Mouse (Mus musculus) embryonic facial prominence, embryonic 13.5 days (tissue): ENCODE data around the gene S100a3. TPM values are rescaled to one million over a fixed set of nuclear protein-coding genes. Genes with fewer than 3 reads are reported as not detected.

Source experiments
- ATAC-seq: fragments of 200-750 bp; cut with Nextera tagmentation; 2 replicates; pipeline ENCODE4 v1.8.0; 2017; ENCODE audit warnings: low read depth; ENCODE audit not compliant: insufficient number of reproducible peaks, insufficient read depth, low FRiP score, low TSS enrichment
- H3K27ac ChIP-seq: fragments of 300-500 bp; sonication (generic); 2 replicates; pipeline ENCODE4 v1.5.1; 2015; ENCODE audit warnings: moderate library complexity, mild to moderate bottlenecking, inconsistent platforms
- H3K27me3 ChIP-seq: fragments of 300-500 bp; sonication (generic); 2 replicates; pipeline ENCODE4 v1.6.1; 2015; ENCODE audit warnings: mild to moderate bottlenecking, inconsistent platforms
- H3K36me3 ChIP-seq: fragments of 300-500 bp; sonication (generic); 2 replicates; pipeline ENCODE4 v1.6.1; 2015; ENCODE audit warnings: mild to moderate bottlenecking, inconsistent platforms
- H3K4me1 ChIP-seq: fragments of 300-500 bp; sonication (generic); 2 replicates; pipeline ENCODE4 v1.6.1; 2015; ENCODE audit warnings: inconsistent platforms
- H3K4me2 ChIP-seq: fragments of 300-500 bp; sonication (generic); 2 replicates; pipeline ENCODE4 v1.6.1; 2015; ENCODE audit warnings: moderate library complexity, mild to moderate bottlenecking, inconsistent platforms
- H3K4me3 ChIP-seq: fragments of 300-500 bp; sonication (generic); 2 replicates; pipeline ENCODE4 v1.5.1; 2015; ENCODE audit warnings: mild to moderate bottlenecking, inconsistent platforms
- H3K9ac ChIP-seq: fragments of 300-500 bp; sonication (generic); 2 replicates; pipeline ENCODE4 v1.6.1; 2015; ENCODE audit warnings: mild to moderate bottlenecking, inconsistent platforms
- H3K9me3 ChIP-seq: fragments of 300-500 bp; sonication (generic); 2 replicates; pipeline ENCODE4 v1.6.1; 2016; ENCODE audit warnings: inconsistent platforms
- WGBS: fragments of 180-500 bp; shearing (Covaris S2); methylation state at CpG from one replicate; pipeline ENCODE4 v1.1.7; 2015; ENCODE audit warnings: mixed read lengths; 5-methylcytosine and 5-hydroxymethylcytosine counted together
- polyA plus RNA-seq: library from polyadenylated mRNA; unstranded; fragments of >200 nt; fragmentation: Nextera tagmentation; extraction: Ambion mirVana; gene quantifications from 2 replicates; pipeline ENCODE4 v1.2.1, GENCODE M21; 2015

Gene S100a3
- polyA plus RNA-seq, 1 experiment from 2014 or later, result 0.62 TPM

GRCm38 (mm10) chr3:90527291-90527873 lies 33.0 kb upstream of the S100a3 start:
- Histone ChIP-seq H3K4me3 (no peak overlapping the region), H3K4me2 (peak overlapping the region; percentile 11; the same call in 1 of the 2 replicates), H3K9me3 (peaks cover 3% of the 10 kb centered on the region; the same call in 1 of the 2 replicates), H3K4me1 (0 out of 2 replicates have a peak, but pooled peaks cover 6% of the 10 kb centered on the region), H3K27ac (0 out of 2 replicates have a peak overlapping the region, but pooled peaks have one; percentile 48), H3K9ac (no peak overlapping the region), H3K27me3 (no peaks in the 10 kb centered on the region), H3K36me3 (no peaks in the 10 kb centered on the region)
- WGBS, result 93% methylated on average over 7 of the region's 7 CpGs
- ATAC-seq, result no peak

GRCm38 (mm10) chr3:90531713-90532112 lies 28.7 kb upstream of the S100a3 start:
- Histone ChIP-seq H3K4me2 (no peak overlapping the region), H3K27me3 (no peaks in the 10 kb centered on the region), H3K4me1 (no peaks in the 10 kb centered on the region), H3K36me3 (no peaks in the 10 kb centered on the region), H3K9ac (no peak overlapping the region), H3K4me3 (no peak overlapping the region), H3K27ac (no peak overlapping the region), H3K9me3 (no peaks in the 10 kb centered on the region)
- no peak for ATAC-seq
- 61% methylated on average over 5 of the region's 5 CpGs for WGBS

GRCm38 (mm10) chr3:90535446-90535845 lies 24.9 kb upstream of the S100a3 start:
- Histone ChIP-seq H3K4me2 (no peak overlapping the region), H3K9ac (no peak overlapping the region), H3K4me3 (no peak overlapping the region), H3K9me3 (no peaks in the 10 kb centered on the region), H3K36me3 (no peaks in the 10 kb centered on the region), H3K27me3 (no peaks in the 10 kb centered on the region), H3K27ac (no peak overlapping the region), H3K4me1 (peaks cover 6% of the 10 kb centered on the region; the same call in 1 of the 2 replicates)
- no peak for ATAC-seq
- WGBS, result 55% methylated on average over 1 of the region's 1 CpGs

- Histone ChIP-seq H3K36me3 (no peaks in the 10 kb centered on the region), H3K27ac (peak within 1 kb of the TSS; percentile 52), H3K4me3 (0 out of 2 replicates have a peak within 1 kb of the TSS, but pooled peaks have one; percentile 1), H3K27me3 (no peaks in the 10 kb centered on the region), H3K9ac (peak within 1 kb of the TSS; percentile 40; the same call in 1 of the 2 replicates), H3K9me3 (no peaks in the 10 kb centered on the region), H3K4me2 (peak within 1 kb of the TSS; percentile 27), H3K4me1 (peaks cover 17% of the 10 kb centered on the region)
- 41% methylated on average over 10 of the region's 10 CpGs for WGBS
- ATAC-seq, result no peak
These were observed 23.1 kb upstream of the S100a3 start, which contains the start of gene S100a16 for GRCm38 (mm10) chr3:90537141-90537904. Gene S100a16, plus strand, starts transcription at chr3:90537254.

- WGBS, result 62% methylated on average over 5 of the region's 5 CpGs
- peak overlapping the region; percentile 27 for H3K4me2 ChIP-seq
These were observed 22.5 kb upstream of the S100a3 start for GRCm38 (mm10) chr3:90537905-90538296.

GRCm38 (mm10) chr3:90540904-90541303 lies 19.5 kb upstream of the S100a3 start:
- WGBS, result 52% methylated on average over 4 of the region's 4 CpGs
- no peak overlapping the region; the same call in 1 of the 2 replicates for H3K4me3 ChIP-seq
- H3K36me3 ChIP-seq, result no peaks in the 10 kb centered on the region
- H3K4me2 ChIP-seq, result peak overlapping the region; percentile 28
- peaks cover 17% of the 10 kb centered on the region for H3K4me1 ChIP-seq
- ATAC-seq, result no peak
- H3K27me3 ChIP-seq, result no peaks in the 10 kb centered on the region
- H3K9me3 ChIP-seq, result no peaks in the 10 kb centered on the region
- 0 out of 2 replicates have a peak overlapping the region, but pooled peaks have one; percentile 27 for H3K9ac ChIP-seq
- peak overlapping the region; percentile 45; the same call in 1 of the 2 replicates for H3K27ac ChIP-seq

More at GRCm38 (mm10) chr3:90537905-90538296, 22.5 kb upstream of the S100a3 start:
- Histone ChIP-seq H3K36me3 (no peaks in the 10 kb centered on the region), H3K4me1 (peaks cover 17% of the 10 kb centered on the region), H3K9ac (peak overlapping the region; percentile 40; the same call in 1 of the 2 replicates), H3K4me3 (0 out of 2 replicates have a peak overlapping the region, but pooled peaks have one; percentile 1), H3K27ac (peak overlapping the region; percentile 52), H3K27me3 (no peaks in the 10 kb centered on the region), H3K9me3 (no peaks in the 10 kb centered on the region)
- no peak; the same call in 1 of the 2 replicates for ATAC-seq

- Histone ChIP-seq H3K4me1 (no peaks in the 10 kb centered on the region), H3K9ac (no peak overlapping the region), H3K9me3 (no peaks in the 10 kb centered on the region), H3K4me3 (no peak overlapping the region), H3K27me3 (no peaks in the 10 kb centered on the region), H3K27ac (no peak overlapping the region), H3K4me2 (no peak overlapping the region), H3K36me3 (no peaks in the 10 kb centered on the region)
- no peak for ATAC-seq
- 57% methylated on average over 5 of the region's 5 CpGs for WGBS
These were observed 10.5 kb upstream of the S100a3 start for GRCm38 (mm10) chr3:90549676-90550420.

- Histone ChIP-seq H3K4me1 (no peaks in the 10 kb centered on the region), H3K36me3 (no peaks in the 10 kb centered on the region), H3K9me3 (no peaks in the 10 kb centered on the region), H3K9ac (no peak overlapping the region), H3K4me3 (no peak overlapping the region), H3K27me3 (no peaks in the 10 kb centered on the region), H3K4me2 (no peak overlapping the region), H3K27ac (no peak overlapping the region)
- WGBS, result 90% methylated on average over 2 of the region's 2 CpGs
- ATAC-seq, result no peak
These were observed 10.0 kb upstream of the S100a3 start for GRCm38 (mm10) chr3:90550421-90550790.

GRCm38 (mm10) chr3:90552231-90552630 lies 8.1 kb upstream of the S100a3 start:
- WGBS, result 71% methylated on average over 2 of the region's 2 CpGs

GRCm38 (mm10) chr3:90555954-90556353 lies 4.4 kb upstream of the S100a3 start:
- Histone ChIP-seq H3K9me3 (no peaks in the 10 kb centered on the region), H3K27me3 (no peaks in the 10 kb centered on the region), H3K4me1 (peaks cover 4% of the 10 kb centered on the region; the same call in 1 of the 2 replicates), H3K27ac (no peak overlapping the region), H3K4me3 (no peak overlapping the region), H3K9ac (no peak overlapping the region), H3K4me2 (no peak overlapping the region), H3K36me3 (no peaks in the 10 kb centered on the region)
- WGBS, result 59% methylated on average over 5 of the region's 5 CpGs
- no peak for ATAC-seq

More at GRCm38 (mm10) chr3:90552231-90552630, 8.1 kb upstream of the S100a3 start:
- Histone ChIP-seq H3K4me2 (no peak overlapping the region), H3K4me3 (no peak overlapping the region), H3K36me3 (no peaks in the 10 kb centered on the region), H3K27me3 (no peaks in the 10 kb centered on the region), H3K4me1 (peaks cover 4% of the 10 kb centered on the region; the same call in 1 of the 2 replicates), H3K9ac (no peak overlapping the region), H3K27ac (no peak overlapping the region), H3K9me3 (no peaks in the 10 kb centered on the region)
- no peak for ATAC-seq

- H3K9me3 ChIP-seq, result no peaks in the 10 kb centered on the region
- no peak overlapping the region for H3K4me3 ChIP-seq
- 85% methylated on average over 5 of the region's 5 CpGs for WGBS
- H3K27me3 ChIP-seq, result no peaks in the 10 kb centered on the region
- no peak overlapping the region for H3K27ac ChIP-seq
- no peaks in the 10 kb centered on the region for H3K36me3 ChIP-seq
- 0 out of 2 replicates have a peak, but pooled peaks cover 9% of the 10 kb centered on the region for H3K4me1 ChIP-seq
- no peak for ATAC-seq
- no peak overlapping the region for H3K9ac ChIP-seq
- H3K4me2 ChIP-seq, result no peak overlapping the region
These were observed 14.3 kb downstream of the S100a3 start for GRCm38 (mm10) chr3:90574691-90575090.
